Mouse (Mus musculus): ENCODE measurements around the gene Lingo1.

- TF ChIP-seq CTCF (IDR thresholded peaks at IDR 0.05; ENCODE audit: control insufficient read depth, insufficient read depth, insufficient read length): no peak
- no peak for TF ChIP-seq CEBPB (IDR thresholded peaks at IDR 0.05; ENCODE audit: low read depth)
- no peak for TF ChIP-seq FOSL1 (IDR thresholded peaks at IDR 0.05; ENCODE audit: insufficient read depth, low read length, poor library complexity, severe bottlenecking)
- TF ChIP-seq USF1 (IDR thresholded peaks at IDR 0.05; ENCODE audit: low read depth): no peak
- no peak for TF ChIP-seq MAX (IDR thresholded peaks at IDR 0.05)
- no peak for TF ChIP-seq MYOG (IDR thresholded peaks at IDR 0.05; ENCODE audit: control insufficient read depth, extremely low read depth, insufficient read length)
These were observed 133.9 kb downstream of the Lingo1 start for GRCm38 (mm10) chr9:56662405-56662804.

All from C2C12 (cell line).